Mouse (Mus musculus) MEL (cell line): ENCODE measurements around the gene Eif4e3.

Experiments used
- CTCF ChIP-seq, 3 experiments: IDR thresholded peaks in 2 of 3; conservative IDR thresholded peaks in 1 of 3; 2 replicates each; pipeline ENCODE4 v1.5.1; 2011 to 2012; ENCODE audit warnings: low read length in 3 of 3, low read depth in 2 of 3, mild to moderate bottlenecking in 2 of 3, improper control_type of control experiment in 1 of 3, inconsistent platforms in 1 of 3, mixed read lengths in 1 of 3, moderate library complexity in 1 of 3; ENCODE audit not compliant: control insufficient read depth in 1 of 3, insufficient read depth in 1 of 3, poor library complexity in 1 of 3, severe bottlenecking in 1 of 3
- ELF1 ChIP-seq: IDR thresholded peaks from 2 replicates; pipeline ENCODE4 v1.6.1; 2014; ENCODE audit warnings: low read depth, mild to moderate bottlenecking, inconsistent platforms, low read length, improper control_type of control experiment, moderate library complexity
- MAX ChIP-seq: IDR thresholded peaks from 2 replicates; pipeline ENCODE4 v1.6.1; 2011; ENCODE audit warnings: low read length, improper control_type of control experiment

DNA sequence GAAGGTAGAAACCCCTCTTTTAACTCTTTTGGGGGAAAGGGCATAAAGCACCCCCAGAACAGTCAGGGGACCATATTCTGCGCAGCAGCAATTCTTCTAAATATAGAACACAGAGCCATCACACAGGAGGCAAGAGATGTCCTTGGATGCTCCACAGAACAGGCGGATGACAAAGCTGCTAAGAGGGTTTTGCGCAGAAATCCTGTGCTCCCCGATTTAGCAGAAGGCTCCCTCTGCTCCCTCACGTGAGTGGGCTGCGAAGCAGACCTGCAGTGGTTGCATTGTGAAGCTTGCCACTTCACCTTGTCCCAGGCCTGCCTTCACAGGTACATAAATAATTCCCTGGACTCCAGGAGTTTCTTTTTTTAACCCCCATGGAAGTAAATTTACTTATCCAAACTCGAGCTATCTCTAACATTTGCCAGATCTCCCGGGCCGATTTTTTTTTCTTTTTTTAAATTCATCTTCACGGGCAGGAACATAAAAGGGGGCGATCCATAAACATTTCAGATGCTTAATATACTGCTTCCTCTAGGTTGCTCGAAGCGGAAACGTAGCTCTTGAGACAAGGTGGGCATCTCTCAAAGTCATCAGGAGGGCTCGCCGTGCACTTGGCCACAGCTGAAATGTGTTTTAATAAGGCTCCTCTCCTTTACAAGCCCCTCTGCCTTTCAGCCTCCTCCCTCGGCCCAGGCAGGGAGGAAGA is 51.9 kb downstream of the Eif4e3 start:
- TF ChIP-seq CTCF (IDR thresholded peaks at IDR 0.05 in 2 of 3, conservative IDR thresholded peaks at IDR 0.05 in 1 of 3; ENCODE audit: control insufficient read depth in 1 of 3, insufficient read depth in 1 of 3, low read depth in 2 of 3, low read length in 3 of 3, poor library complexity in 1 of 3, severe bottlenecking in 1 of 3) (no peak), ELF1 (no peak), MAX (no peak)
